Mouse (Mus musculus): ENCODE measurements at regions not wholly inside any gene's neighbourhood (a gene's known extent, or its start where the extent isn't known, plus 50 kb on each side); places are given as distances from the start of the nearest gene placed in this dataset.

DNA sequence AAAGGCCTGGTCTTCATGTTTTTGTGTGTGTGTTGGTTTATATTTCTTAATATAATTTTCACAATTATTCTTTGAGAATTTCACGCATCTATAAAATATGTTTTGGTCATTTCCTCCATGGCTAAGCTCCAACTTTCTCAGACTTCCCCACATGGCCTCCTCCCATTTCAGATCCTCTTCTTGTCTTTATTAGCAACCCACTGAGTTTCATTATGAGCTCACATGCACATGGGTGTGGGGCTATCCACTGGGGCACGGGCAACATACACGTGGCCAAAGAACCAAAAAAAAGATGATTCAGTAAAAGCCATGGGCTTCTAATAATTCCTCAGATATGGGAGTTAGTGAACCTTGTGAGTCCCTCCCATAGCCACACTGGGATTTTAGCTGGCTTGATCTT is 50.1 kb upstream of the Mpp6 start:
- DNase-seq (ENCODE audit: low spot score): no peak

All from spleen, adult 12 weeks (tissue).